Mouse (Mus musculus) urinary bladder, postnatal 36 days (tissue): ENCODE results near the gene Lcn4.
A peak's percentile ranks its signal among the peaks of the same experiment; 100 is the strongest.

Source experiments
- DNase-seq, 2 experiments: peaks; one replicate each; pipeline ENCODE4 v3.0.0; 2022; ENCODE audit warnings: low spot score in 2 of 2, mixed read lengths in 1 of 2

Gene Lcn4

DNA sequence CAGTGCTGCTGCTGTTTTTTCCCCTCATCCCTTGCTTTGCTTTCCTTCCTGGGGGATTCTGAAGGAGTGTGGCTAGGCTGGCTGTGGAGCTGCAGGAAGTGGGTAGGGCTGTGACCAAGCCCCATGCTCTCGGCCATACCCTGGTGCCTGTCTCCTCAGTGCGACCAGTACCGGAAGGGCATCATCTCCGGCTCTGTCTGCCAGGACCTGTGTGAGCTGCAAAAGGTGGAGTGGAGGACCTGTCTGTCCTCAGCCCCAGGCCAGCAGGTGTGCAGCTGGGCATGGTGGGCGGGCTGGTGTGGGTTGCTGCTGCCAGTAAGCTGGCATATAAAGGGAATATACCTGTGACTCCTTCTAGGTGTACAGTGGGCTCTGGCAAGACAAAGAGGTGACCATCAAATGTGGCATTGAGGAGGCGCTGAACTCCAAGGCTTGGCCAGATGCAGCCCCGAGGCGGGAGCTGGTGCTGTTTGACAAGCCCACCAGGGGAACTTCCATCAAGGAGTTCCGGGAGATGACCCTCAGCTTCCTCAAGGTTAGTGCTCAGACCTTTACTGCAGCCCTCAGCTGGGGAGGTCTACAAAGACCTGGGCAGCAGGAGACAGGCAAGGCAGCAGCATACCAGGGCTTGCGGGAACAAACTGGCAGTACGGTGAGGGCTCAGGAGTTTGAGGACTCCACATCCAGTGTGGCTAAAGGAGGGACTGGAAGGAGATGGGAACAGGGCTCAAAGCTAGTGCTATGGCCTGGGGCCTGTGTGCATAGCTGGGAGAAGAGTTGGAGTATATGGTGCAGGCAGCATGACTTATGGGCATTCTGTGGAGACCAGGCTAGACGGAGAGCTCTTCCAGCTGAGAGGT, 36.2 kb downstream of the Lcn4 start:
- no peak for DNase-seq

DNA sequence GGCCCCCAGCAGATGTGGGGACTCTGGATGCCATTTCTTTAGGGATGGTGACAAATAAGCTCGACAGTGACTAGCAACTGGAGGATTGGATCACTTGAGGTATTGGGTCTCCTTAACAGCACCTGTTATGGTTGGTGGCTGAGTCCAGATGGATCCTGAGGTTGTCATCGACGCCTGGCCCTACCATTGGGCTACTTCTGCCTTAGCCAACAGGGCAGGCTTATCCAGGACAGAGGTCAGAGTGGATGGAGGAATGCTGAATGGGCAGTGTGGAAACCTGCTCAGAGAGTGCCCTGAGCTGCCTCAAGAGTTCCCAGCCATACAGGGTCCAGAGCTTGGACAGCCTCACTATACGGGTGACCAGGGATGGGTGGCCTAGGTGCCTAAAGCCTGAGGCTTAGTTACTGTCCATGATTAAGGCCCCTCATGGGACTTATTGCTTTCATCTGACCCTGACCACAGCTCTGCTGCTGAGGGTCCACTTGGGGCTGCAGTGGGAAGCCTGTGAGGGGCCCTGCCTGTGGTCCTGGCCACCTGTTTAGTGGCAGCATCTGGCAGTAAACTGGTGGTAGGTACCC, 37.0 kb downstream of the Lcn4 start:
- no peak for DNase-seq

DNA sequence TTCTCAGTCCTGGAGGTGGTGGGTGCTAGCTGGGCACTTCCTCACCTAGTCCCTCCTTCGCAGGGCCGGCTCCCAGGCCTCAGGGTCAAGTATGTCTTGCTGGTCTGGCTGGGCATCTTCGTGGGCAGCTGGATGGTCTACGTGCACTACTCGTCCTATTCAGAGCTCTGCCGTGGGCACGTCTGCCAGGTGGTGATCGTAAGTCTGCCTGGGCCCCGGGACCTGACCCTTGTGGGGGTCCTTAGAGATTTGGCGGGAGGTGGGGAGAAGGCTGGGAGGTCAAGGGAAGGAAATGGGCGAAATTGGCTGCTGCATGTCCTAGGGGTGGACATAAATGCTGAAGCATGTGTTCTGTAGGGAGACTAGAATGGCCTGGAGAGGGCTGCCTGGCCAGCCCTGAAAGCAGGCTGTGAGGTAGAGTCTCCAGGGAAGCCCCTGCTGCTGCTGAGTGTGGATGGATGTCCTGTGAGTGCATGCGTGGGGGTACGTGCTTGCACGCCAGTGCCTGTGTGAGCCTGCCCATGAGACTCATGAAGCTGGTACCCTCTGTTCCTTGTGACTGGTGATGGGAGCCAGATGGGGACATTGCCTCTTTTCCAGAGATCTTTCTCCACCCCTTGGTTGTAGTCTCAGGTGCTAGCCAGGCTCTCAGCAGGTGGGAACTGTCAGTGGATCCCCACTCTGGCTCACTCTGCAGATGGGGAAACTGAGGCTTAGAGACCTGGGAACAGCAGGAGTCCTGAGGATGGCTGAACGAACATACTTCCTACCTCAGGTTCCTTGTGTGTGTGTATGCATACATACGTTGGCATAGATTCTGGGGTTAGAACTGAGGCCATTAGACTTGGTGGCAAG, 38.3 kb downstream of the Lcn4 start:
- no peak for DNase-seq

DNA sequence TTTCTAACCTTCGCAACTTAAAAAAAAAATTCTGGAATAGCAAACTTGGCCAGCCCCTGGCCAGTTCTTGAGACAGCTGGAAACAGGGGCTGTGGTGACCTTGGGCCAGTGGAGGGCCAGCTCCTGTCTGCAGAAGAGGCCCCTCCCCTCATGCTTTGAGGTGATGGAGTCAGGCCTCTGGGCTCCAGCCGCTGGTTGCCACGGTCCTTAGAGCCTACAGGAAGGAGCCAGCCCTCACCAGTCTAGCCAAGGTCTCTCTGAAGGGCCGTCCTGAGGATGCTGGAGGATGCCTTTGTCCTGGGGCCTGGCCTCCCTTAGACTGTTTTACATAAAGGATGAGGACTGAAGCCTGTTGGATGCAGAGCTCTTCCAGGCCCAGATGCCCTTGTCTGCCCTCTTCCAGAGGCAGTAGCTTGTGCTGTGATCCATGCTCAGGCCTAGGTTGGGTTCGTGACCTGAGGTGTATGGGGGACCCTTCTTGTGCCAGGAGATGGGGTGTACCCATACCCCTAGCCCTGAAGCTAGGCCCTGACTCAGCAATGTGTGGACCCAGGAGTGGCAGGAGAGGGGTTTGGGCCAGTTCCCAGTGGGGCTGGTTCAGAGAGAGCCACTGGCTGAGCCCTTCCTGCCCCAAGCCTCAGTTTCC, 42.2 kb downstream of the Lcn4 start:
- DNase-seq: no peak

DNA sequence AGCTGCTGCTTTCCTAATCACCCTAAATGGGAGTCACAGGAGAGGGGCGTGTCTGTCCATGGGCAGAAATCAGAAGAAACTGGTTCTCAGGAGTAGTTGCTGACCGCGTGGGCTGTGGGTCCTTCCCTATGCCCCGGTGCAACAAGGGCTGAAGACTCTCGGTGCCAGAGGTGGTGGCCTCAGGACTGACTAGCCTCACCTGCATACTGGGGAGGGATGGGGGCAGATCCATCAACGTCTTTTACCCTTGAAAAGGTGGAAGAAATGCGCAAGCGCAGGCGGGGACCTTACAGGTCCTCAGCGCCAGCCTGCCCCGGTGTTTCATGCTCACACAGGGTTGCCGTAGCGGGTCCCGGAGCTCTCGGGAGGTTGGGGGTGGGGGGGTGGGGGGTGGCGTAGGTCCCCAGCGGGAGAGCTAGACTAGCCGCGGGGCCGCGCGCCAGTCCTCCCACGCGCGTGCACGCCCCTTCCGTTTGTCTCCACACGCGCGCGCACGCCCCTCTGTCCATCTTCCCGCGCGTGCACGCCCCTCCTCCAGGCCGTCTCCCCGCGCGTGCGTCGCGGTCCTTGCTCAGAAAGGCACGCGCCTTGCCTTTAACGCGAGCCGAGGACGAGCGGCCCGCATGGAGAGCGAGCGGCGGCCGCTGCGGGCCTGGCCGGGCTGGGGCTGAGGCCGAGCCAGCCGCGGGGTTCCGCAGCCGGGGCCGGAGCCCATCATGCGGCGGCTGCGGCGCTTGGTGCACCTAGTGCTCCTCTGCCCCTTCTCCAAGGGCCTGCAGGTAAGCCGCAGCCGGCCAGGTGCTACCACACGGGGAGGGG, 43.0 kb downstream of the Lcn4 start, which contains the start of gene Fam69b:
Gene Fam69b, plus strand, starts transcription at position 537 of the 819 bp plus-strand sequence.
- peak; percentile 39 to 53 for DNase-seq

DNA sequence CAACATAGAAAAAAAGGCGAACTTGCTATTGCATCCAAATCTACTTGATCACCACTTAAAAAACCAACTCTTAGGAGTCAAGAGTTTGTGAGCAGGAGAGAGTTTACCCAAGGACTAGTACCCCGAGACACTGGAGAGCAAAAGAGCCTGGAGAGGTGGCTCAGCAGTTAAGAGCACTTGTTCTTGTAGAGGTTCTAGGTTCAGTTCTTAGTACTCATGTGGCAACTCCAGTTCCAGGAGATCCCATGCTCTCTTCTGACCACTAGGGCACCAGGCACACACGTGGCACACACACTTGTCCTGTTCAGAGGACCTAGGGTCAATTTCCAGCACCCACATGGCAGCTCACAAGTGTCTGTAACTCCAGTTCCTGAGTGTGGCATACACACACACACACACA, 45.0 kb downstream of the Lcn4 start:
- no peak for DNase-seq

DNA sequence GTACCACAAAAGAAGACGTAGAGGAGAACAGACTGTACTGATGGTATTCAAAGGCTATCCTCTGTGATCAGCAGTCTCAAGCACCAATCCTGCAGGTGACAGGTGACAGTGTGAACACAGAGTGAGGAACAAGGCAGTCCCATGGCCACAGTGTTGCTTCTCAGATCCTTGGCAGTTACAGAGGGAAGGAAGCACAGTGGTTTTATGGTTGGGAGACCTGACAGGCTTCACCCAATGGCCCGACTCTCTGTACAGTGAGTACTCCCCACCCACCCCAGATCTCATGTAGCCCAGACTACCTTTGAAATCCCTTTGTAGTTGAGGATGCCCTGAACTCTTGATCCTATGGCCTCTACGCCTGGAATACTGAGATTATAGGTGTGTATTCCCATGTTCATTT, 45.7 kb downstream of the Lcn4 start:
- no peak for DNase-seq

DNA sequence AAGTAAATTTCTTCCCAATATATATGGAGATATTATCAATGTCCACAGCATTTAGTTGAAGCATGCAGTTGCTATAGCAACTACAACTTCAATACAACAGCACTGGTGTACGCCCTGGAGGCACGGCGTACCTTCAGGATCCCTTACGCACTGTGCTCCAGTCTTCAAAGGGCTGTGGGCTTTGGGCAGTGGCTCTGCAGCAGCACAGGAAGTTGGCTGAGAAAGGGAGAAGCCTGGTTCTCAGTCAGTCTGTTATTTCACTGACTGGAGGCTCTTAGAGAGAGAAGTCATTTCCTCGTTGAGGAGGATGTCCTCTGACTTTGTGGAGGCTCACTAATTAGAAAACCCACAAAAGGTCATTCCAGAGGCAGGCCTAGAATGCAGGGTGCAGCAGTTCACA, 48.1 kb downstream of the Lcn4 start:
- DNase-seq: no peak

DNA sequence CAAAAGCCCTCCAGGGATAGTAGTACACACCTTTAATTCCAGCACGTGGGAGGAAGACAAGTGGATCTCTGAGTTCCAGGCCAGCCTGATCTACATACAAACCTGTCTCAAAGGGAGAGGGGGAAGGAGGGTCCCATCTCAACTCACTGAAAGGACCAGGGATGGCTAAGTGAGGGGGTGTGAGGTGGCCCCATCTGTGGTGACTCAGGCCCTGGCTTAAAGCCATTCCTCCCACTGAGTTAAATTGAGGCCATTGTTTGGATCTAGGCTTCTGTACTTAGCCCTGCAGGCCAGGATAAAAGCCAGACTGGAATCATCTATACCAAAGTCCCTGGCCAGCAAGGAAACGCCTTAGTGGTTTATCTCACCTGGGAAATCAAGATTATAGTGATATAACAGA, 49.8 kb downstream of the Lcn4 start:
- no peak for DNase-seq

DNA sequence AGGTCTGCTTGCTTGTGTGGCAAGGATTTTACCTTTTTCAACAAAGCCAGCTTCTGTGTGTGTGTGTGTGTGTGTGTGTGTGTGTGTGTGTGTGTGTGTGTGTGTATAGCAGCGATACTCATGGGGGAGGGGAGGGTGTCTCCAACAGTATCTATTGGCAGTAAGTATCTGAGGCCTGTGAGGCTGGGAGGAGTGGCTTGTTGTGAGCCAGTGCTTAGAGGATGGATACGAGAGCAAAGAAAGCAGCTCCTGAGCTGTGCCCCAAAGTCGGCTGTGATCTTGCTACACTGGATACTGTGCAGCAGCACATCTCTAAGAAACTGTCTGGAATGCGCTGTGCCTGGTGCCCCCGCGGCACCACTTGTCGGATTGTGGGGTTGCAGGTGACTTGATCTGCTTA, 53.2 kb downstream of the Lcn4 start:
- DNase-seq: no peak
